Mouse (Mus musculus) Patski (cell line): ENCODE measurements around the gene Chmp5. TPM values are rescaled to one million over a fixed set of nuclear protein-coding genes. Genes with fewer than 3 reads are reported as not detected.
"Not testable (repeated sequence)": the region's sequence is repeated elsewhere in the genome, so short reads cannot be mapped to it uniquely, and the experiment has no call there.

ENCODE experiments used
- ATAC-seq: fragments of 100-300 bp; one replicate; pipeline ENCODE4 v1.8.0; 2021
- CTCF ChIA-PET: fragments of 350-600 bp; sonication (Branson Sonifier 250); formaldehyde crosslinking; loops from one replicate; lab custom pipeline; 2022; ENCODE audit warnings: inconsistent platforms; lab: Charles Lee
- POLR2A ChIA-PET: fragments of 350-600 bp; sonication (Branson Sonifier 250); formaldehyde crosslinking; loops from one replicate; lab custom pipeline; 2022; ENCODE audit warnings: antibody characterized with exemption, inconsistent platforms; lab: Charles Lee
- DNase-seq: peaks from one replicate; pipeline ENCODE4 v3.0.0-alpha.2; 2011; ENCODE audit warnings: low read depth, low spot score
- H3K27me3 ChIP-seq: fragments of 371-371 bp; one replicate; pipeline ENCODE4 v1.5.1; 2021
- CTCF ChIP-seq: fragments of 100-300 bp; IDR thresholded peaks from one replicate; pipeline ENCODE4 v1.5.1; 2021
- in situ Hi-C: fragments of 300-500 bp; cut with MboI; formaldehyde crosslinking; loops from 3 replicates; pipeline ENCODE4 v1.11.1; 2018; ENCODE audit warnings: low pct_unique_long_range_greater_than_20kb, mixed read lengths
- polyA plus RNA-seq: library from polyadenylated mRNA; unstranded; gene quantifications from one replicate; pipeline ENCODE4 v1.2.3, GENCODE M21; 2021

The Chmp5 gene
- polyA plus RNA-seq, 1 experiment from 2014 or later: 110 TPM

DNA sequence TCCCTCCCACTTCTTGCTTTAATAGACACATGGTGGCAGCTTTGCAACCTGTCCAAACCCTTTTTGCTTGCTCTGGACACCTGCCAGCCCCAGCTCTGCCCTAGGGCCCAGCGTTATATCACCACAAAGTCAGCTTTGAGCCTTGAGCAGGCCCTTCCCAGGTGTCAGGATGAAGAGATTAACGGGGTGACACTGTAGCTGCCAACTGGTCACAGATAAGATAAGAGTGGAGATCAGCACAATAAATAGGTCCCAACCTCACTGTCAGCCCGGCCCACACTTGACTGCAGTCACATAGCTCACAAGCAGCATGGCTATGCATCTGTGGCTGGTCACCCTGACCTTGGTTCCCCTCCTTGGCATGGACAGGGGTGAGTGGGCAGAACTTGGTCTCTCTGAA, 28.4 kb upstream of the Chmp5 start, which contains the start of gene Spink4:
TSS of gene Spink4 (plus strand) at position 268 of the 400 bp plus-strand sequence.
- TF ChIP-seq CTCF: no peak
- in situ Hi-C loops: no loop called here
- POLR2A ChIA-PET: interaction anchor here (0.8 kb wide), 1 partner anchor 9 kb away, joined by 3 read pairs; no protein-coding TSS in a partner anchor
- no peak for ATAC-seq
- H3K27me3 ChIP-seq: no peaks in the 10 kb centered on the region
- no peak for DNase-seq
- CTCF ChIA-PET: no interaction called here

DNA sequence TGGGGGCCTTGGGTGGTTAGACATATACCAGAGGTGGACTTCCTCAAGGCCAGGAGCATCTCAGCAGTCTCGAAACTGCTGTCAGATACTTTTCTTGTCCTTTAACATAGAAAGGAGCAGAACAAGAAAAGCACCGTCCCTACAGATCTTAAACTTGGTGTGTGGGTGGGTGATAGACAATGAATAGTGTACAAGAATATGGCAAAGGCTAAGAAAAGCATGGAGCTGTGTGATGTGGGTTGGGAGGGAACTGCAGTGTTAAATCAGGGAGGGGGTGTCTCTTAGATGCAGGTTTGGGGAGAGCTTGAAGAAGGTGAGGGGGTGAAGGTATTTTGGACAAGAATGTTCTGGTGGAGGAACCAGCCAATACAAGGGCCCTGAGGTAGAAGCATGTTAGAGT, 27.6 kb upstream of the Chmp5 start:
- ATAC-seq: no peak
- in situ Hi-C loops: no loop called here
- CTCF ChIA-PET: no interaction called here
- no peak for TF ChIP-seq CTCF
- POLR2A ChIA-PET: no interaction called here
- no peaks in the 10 kb centered on the region for H3K27me3 ChIP-seq
- DNase-seq: no peak

DNA sequence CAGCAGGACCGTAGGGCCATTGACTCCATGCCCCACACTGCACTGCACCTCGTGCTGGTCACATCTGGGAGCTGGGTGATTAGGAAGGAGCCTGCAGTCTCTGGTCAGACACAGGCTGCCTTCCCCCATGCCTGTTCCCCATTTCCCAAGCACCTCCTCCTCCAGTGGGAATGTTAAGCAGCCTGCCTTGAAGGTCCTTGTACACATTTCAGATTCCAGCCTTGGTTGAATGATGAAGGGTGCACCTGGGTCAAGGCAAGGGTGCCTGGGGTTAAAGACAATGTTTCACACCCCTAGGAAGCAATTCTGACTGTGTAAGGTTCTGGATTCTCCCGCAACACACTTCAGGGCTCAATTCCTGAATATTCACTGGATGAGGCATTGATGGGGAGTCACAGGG, 26.9 kb upstream of the Chmp5 start:
- ChIA-PET CTCF (interaction anchor here (0.7 kb wide), 1 partner anchor 127 kb away, joined by 3 read pairs; no protein-coding TSS in a partner anchor), POLR2A (no interaction called here)
- in situ Hi-C loops: no loop called here
- no peaks in the 10 kb centered on the region for H3K27me3 ChIP-seq
- no peak for ATAC-seq
- no peak for TF ChIP-seq CTCF
- no peak for DNase-seq

DNA sequence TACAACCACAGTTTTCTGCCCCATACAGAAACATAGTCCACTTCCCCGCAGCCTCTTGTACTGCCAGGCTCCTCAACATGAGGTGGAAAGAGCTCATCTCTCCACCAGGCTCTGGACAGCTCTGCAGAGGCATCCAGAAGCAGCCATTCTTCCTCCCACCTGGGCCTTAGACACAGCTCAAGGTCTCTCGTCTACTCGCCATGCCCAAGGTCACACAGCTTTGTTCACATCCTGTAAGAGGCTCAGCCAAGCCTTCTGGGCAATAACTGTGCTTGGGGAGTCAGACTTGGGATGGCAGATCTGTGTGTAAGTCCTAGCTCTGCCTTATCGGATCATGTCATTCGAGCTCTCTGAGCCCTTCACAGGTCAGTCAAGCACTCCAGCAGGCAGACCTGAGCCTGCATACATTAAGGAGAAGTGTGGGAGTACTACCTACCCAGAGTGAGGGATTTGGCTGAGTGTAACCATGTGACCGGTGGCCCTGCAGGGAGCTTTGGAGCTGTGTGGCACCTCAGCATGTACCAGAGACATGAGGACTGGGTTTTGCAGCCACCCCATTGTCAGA, 25.0 kb upstream of the Chmp5 start:
- POLR2A ChIA-PET: no interaction called here
- no peak for TF ChIP-seq CTCF
- CTCF ChIA-PET: no interaction called here
- in situ Hi-C loops: no loop called here
- no peak for ATAC-seq
- no peak for DNase-seq
- no peaks in the 10 kb centered on the region for H3K27me3 ChIP-seq

DNA sequence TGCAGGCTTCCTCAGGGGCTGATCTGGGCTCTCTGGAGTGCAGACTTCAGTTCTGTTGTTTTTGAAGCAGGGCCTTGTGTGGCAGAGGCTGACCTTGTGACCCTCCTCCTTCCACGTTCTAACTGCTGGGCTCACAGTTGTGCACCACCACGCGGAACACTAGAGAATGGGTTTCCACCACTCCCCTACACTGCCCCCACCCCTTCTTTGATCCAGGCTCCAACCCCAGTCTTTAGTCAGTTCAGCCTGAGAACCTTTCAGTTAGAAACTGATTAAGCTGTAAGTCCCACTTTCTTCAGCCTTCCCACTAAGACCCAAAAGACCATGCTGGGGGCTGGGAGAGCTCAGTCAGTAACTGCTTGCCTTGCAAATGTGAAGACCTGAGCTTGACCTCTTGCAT, 22.6 kb upstream of the Chmp5 start:
- TF ChIP-seq CTCF: no peak
- POLR2A ChIA-PET: no interaction called here
- DNase-seq (no peak), ATAC-seq (no peak)
- no peaks in the 10 kb centered on the region for H3K27me3 ChIP-seq
- in situ Hi-C loops: no loop called here
- CTCF ChIA-PET: interaction anchor here (1.2 to 1.3 kb wide), 2 partner anchors 19 to 149 kb away, joined by 3 to 4 read pairs; no protein-coding TSS in a partner anchor

DNA sequence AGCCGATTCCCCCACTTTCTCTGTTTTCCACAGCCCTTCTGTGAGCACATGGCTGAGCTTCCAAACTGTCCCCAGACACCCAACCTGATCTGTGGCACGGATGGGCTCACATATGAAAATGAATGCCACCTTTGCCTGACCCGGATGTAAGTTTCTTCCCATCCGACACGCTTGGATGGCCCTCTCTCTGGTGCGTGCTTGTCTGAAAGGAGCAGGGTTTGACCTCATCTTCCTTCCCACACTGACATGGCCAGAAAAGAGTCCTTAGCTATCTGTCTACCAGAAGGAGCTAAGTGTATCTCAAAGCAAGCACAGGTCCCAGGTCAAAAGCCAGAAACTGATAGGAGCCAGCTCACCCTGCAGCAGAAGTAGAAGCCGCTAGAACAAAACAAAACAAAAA, 19.2 kb upstream of the Chmp5 start:
- ChIA-PET CTCF (interaction anchor here (0.7 to 0.9 kb wide), 2 partner anchors 9 to 10 kb away, joined by 3 read pairs; no protein-coding TSS in a partner anchor), POLR2A (interaction anchor here (0.7 kb wide), 1 partner anchor 9 kb away, joined by 3 read pairs; the partner anchor contains the start of gene Spink4)
- ATAC-seq (no peak), DNase-seq (no peak)
- TF ChIP-seq CTCF: no peak
- no peaks in the 10 kb centered on the region for H3K27me3 ChIP-seq
- in situ Hi-C loops: no loop called here

DNA sequence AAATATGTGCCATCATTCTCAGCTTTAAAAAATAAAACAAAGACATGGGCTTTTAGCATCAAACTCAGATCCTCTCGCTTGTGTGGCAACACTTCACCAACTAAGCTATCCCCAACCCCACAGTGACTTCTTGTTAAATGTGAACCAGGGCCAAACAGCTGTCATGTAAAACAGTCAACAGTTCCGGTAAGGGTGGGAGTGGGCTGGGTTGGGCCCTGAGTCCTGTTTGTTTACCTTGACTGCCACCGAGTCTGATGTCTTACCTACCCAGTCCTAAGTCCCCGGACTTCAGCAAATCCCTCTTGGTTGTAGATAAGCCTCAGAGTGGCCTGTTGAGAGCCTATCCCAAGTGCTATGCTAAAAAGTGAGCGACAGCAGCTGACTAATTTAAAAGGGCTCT, 14.5 kb upstream of the Chmp5 start:
- no peak for ATAC-seq
- H3K27me3 ChIP-seq: no peaks in the 10 kb centered on the region
- POLR2A ChIA-PET: interaction anchor here (0.5 kb wide), 1 partner anchor 22 kb away, joined by 6 read pairs; no protein-coding TSS in a partner anchor
- in situ Hi-C loops: no loop called here
- no peak for DNase-seq
- no peak for TF ChIP-seq CTCF
- CTCF ChIA-PET: no interaction called here

DNA sequence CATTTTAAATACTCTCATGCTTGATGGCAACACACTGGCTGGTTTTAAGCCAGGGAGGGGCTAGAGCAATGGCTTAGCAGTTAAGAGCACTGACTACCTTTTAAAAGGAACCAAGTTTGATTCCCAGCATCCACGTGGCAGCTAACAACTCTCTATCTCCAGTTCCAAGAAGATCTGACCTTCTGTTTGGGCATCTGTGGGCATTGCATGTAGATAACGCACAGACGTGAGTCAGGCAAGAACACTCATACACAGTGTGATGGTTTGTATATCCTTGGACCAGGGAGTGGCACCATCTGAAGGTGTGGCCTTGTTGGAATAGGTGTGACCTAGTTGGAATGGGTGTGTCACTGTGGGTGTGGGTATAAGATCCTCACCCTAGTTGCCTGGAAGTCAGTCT, 13.8 kb upstream of the Chmp5 start:
- CTCF ChIA-PET, in situ Hi-C loops, H3K27me3 ChIP-seq, DNase-seq, ATAC-seq: not testable (repeated sequence)
- POLR2A ChIA-PET: interaction anchor here (0.5 kb wide), 1 partner anchor 21 kb away, joined by 6 read pairs; no protein-coding TSS in a partner anchor

DNA sequence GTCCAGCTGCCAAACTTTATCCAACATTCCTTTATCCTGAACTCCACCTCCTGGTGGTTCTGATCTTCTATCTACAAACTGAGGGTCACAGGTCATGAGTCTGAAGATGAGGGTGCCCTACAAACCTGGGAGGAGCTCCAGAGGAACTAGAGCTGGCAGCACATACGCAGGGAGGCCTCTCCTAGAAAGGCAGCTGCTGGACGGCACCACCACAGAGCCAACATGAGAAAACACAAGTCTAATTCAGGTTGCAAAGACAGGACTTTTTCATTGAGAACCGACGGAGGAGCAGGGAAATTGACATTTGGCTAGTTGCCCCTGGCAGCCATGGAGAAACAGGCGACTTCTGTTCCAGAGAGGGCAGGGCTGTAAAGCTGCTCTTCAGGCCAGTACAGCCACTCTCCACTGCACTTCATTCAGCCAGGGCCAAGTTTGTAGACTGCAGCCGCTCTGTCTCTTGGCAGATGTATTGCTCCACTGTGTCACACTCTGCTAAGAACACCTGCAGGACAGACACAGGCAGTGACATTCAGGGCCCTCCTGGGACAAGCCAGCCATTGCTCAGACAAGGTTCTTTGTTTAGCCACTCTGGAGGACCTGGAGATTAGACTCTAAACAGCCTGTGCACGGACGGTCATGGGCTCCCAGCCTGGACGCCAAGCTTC, 11.9 kb upstream of the Chmp5 start:
- TF ChIP-seq CTCF: no peak
- DNase-seq: no peak
- POLR2A ChIA-PET: no interaction called here
- CTCF ChIA-PET: no interaction called here
- in situ Hi-C loops: no loop called here
- no peak for ATAC-seq
- no peaks in the 10 kb centered on the region for H3K27me3 ChIP-seq

DNA sequence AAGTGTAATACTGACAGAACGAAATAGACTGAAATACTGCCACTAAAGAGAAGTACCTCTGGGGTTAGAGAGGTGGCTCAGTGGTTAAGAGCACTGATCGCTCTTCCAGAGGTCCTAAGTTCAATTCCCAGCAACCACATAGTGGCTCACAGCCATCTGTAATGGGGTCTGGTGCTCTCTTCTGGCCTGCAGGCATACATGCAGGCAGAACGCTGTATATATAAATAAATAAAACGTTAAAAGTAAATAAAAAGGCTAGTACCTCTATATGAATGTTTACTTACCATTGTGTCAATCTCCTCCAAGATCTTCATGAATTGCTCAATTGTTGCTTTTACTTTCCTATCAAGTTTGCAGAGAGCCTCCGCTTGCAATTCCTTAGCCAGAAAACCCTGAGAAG, 9.4 kb upstream of the Chmp5 start:
- H3K27me3 ChIP-seq: no peaks in the 10 kb centered on the region
- peak; percentile 63 for TF ChIP-seq CTCF
- ChIA-PET POLR2A (no interaction called here), CTCF (interaction anchor here (1.2 kb wide), 1 partner anchor 30 kb away, joined by 6 read pairs; no protein-coding TSS in a partner anchor)
- DNase-seq (no peak), ATAC-seq (no peak)
- in situ Hi-C loops: no loop called here

DNA sequence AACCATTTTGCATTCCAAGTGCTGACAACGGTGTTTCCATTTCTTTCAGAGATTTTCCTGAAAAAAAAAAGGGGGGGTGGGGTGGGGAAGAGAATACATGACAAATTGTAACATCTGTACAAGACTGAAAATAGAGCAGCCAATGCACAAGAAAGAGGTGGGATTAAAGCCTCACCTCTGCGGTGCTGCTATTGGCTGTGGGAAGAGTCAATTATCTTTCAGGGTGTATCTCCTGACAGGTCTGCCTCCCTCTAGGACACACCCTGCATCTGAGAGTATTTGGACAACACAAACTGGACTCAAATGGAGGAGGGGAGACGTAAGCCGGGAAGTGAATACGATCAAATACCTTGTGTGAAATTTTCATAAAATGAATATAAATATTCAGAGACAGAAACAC, 4.6 kb upstream of the Chmp5 start:
- ChIA-PET POLR2A (no interaction called here), CTCF (no interaction called here)
- no peak for TF ChIP-seq CTCF
- ATAC-seq (no peak), DNase-seq (no peak)
- in situ Hi-C loops: no loop called here
- H3K27me3 ChIP-seq: no peaks in the 10 kb centered on the region
